Mouse (Mus musculus): ENCODE measurements around the gene Tom1. TPM values are rescaled to one million over a fixed set of nuclear protein-coding genes. Genes with fewer than 3 reads are reported as not detected.
A peak's percentile ranks its signal among the peaks of the same experiment; 100 is the strongest.

The Tom1 gene
- 10.3 and 11.6 TPM in 2 replicates for total RNA-seq (2017)

DNA sequence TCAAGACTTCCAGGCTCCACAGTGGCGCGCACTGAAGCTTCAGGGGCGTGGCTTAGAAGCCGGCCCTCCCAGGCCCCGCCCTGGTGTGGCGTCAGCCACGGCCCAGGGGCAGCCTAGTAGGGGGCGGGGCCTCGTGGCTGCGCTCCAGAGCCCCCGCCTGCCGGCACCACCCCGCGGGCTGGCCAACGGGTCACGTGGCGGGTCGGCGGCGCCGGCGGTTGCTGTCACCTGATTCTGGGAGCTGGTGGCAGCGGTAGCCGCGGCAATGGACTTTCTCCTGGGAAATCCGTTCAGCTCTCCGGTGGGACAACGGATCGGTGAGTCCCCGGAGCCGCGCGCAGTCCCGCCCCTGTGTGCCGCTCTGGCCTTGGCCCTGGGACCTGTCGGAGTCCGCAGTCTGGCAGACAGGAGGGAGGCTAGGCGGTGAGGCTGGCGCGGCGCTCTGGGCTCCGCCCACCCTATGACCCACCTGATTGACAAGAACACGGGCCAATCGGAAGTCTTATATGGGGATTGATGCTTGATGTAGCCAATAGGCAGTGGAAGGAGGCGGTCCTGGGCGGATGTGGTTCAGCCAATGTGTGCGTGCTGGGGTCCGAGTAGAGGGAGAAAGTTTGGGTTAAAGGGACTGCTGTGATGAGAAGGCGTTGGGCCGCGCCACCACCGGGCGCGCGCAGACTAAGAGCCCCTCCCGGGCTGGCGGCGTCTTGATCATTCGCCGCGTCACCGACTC, at the start of gene Tom1:
TSS of gene Tom1 (plus strand) at position 195 of the 733 bp plus-strand sequence.
- ATAC-seq (ENCODE audit: extremely low read depth, insufficient number of reproducible peaks, low FRiP score, poor library complexity, severe bottlenecking): peak; percentile 92

DNA sequence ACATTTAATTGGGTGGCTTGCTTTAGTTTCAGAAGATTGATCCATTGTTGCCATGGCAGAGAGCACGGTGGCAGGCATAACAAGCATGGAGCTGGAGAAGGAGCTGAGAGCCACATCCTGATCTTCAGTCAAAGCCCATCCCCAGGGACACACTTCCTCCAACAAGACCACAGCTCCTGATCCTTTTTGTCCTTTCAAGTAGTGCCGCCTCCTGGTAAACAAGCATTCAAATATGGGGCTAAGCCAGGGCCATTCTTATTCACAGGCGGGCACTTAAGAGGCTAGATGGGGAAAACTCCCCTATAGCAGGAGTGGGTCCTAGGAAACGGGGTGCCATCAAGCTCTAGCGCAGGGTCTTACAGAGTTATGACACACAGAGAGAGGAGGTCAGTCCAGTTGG, 46.1 kb upstream of the Tom1 start:
- no peak for ATAC-seq (ENCODE audit: extremely low read depth, insufficient number of reproducible peaks, low FRiP score, poor library complexity, severe bottlenecking)

DNA sequence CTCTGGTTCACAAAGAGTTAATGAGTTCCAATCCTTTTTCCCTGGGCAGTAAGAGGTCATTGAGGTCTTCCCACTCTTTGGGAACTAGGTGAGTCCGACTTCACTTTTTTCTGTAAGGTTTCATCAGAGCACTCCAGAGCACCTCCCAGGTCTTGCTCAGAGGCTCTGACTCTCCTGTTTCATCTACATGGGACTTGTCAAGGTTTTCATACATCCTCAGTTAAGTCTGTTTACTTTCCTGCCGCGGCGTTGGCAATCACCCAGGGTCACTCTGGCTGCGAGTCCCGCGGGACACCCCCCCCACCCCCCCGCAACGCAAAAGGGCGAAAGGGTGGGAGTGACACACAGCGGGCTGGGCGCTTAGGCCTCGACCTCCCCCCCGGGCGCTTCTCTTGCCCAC, 43.5 kb upstream of the Tom1 start:
- ATAC-seq (ENCODE audit: extremely low read depth, insufficient number of reproducible peaks, low FRiP score, poor library complexity, severe bottlenecking): no peak

- no peak for ATAC-seq (ENCODE audit: extremely low read depth, insufficient number of reproducible peaks, low FRiP score, poor library complexity, severe bottlenecking)
Observed at GRCm38 (mm10) chr8:74993081-74993474, 40.4 kb upstream of the Tom1 start, which contains the start of gene Hmgxb4. Hmgxb4 (plus strand) TSS chr8:74993356.

- ATAC-seq (ENCODE audit: extremely low read depth, insufficient number of reproducible peaks, low FRiP score, poor library complexity, severe bottlenecking): peak; percentile 98
Observed at GRCm38 (mm10) chr8:74993475-74994451, 39.7 kb upstream of the Tom1 start.

- ATAC-seq (ENCODE audit: extremely low read depth, insufficient number of reproducible peaks, low FRiP score, poor library complexity, severe bottlenecking): no peak
Observed at GRCm38 (mm10) chr8:74994540-74994939, 39.0 kb upstream of the Tom1 start.

- no peak for ATAC-seq (ENCODE audit: extremely low read depth, insufficient number of reproducible peaks, low FRiP score, poor library complexity, severe bottlenecking)
Observed at GRCm38 (mm10) chr8:75000431-75000830, 33.1 kb upstream of the Tom1 start.

- no peak for ATAC-seq (ENCODE audit: extremely low read depth, insufficient number of reproducible peaks, low FRiP score, poor library complexity, severe bottlenecking)
Observed at GRCm38 (mm10) chr8:75008826-75009225, 24.7 kb upstream of the Tom1 start.

- ATAC-seq (ENCODE audit: extremely low read depth, insufficient number of reproducible peaks, low FRiP score, poor library complexity, severe bottlenecking): no peak
Observed at GRCm38 (mm10) chr8:75013557-75013956, 19.9 kb upstream of the Tom1 start.

DNA sequence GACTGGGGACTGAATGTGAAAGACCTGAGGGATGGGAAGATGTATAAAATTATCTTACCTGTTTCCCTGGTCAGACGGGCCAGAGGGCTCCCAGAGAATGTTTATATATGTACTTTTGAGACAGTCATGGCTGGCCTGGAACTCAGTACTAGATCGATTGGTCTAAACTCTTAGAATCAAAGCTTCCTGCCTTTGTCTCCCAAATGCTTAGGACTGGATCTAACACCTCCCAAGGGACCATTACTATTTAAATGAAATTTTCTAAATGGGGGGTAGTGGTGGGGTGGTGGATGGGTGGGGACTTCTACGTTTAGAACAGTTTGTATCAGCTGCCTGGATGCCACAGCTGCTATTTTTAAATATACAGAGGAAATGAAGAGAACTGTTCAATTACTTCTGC, 19.5 kb upstream of the Tom1 start:
- no peak for ATAC-seq (ENCODE audit: extremely low read depth, insufficient number of reproducible peaks, low FRiP score, poor library complexity, severe bottlenecking)

- ATAC-seq (ENCODE audit: extremely low read depth, insufficient number of reproducible peaks, low FRiP score, poor library complexity, severe bottlenecking): 0 out of 2 replicates have a peak, but pooled peaks have one; percentile 3
Observed at GRCm38 (mm10) chr8:75015981-75016380, 17.5 kb upstream of the Tom1 start.

DNA sequence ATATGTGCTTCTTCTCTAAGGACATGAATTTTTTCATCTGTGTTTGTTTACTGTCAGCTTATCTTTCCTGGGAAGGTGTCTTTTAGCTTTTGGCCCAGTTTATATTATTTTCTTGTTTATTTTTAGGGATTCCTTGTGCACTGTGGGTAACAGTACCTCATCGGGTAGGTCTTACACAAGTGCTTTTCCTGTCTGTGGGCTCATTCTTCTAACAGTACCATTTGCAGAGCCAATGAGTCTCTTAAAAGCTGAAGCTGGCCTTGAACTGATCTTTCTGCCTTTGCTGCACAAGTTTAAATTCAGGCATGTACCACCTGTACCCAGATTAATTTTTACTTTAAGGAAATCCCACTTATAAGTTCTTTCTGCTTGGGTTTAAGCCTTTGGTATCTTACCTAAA, 17.1 kb upstream of the Tom1 start:
- no peak for ATAC-seq (ENCODE audit: extremely low read depth, insufficient number of reproducible peaks, low FRiP score, poor library complexity, severe bottlenecking)

GRCm38 (mm10) chr8:75018274-75018972, 15.1 kb upstream of the Tom1 start:
- no peak for ATAC-seq (ENCODE audit: extremely low read depth, insufficient number of reproducible peaks, low FRiP score, poor library complexity, severe bottlenecking)

- no peak for ATAC-seq (ENCODE audit: extremely low read depth, insufficient number of reproducible peaks, low FRiP score, poor library complexity, severe bottlenecking)
Observed at GRCm38 (mm10) chr8:75023660-75024316, 9.7 kb upstream of the Tom1 start.

DNA sequence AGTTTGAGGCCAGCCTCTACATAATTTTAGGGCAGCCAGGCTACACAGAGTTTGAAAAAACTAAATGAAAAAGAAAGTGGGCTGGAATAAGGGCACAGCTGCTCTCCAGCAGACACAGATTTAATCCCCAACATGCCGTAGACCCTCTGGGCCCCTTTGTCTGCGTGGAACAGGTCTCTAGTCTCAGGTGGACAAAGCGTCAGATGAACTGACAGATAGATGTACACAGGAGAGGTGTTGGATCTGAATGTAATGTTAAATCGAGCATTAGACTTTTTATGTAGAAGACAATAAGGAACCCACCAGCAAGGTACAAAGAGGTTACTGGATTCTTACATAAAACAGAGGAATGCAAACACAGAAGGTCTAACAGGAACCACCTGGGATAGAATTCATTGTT, 7.7 kb upstream of the Tom1 start:
- ATAC-seq (ENCODE audit: extremely low read depth, insufficient number of reproducible peaks, low FRiP score, poor library complexity, severe bottlenecking): no peak

GRCm38 (mm10) chr8:75030453-75031024, 3.0 kb upstream of the Tom1 start:
- ATAC-seq (ENCODE audit: extremely low read depth, insufficient number of reproducible peaks, low FRiP score, poor library complexity, severe bottlenecking): no peak

GRCm38 (mm10) chr8:75032961-75033360, 544 bp upstream of the Tom1 start:
- ATAC-seq (ENCODE audit: extremely low read depth, insufficient number of reproducible peaks, low FRiP score, poor library complexity, severe bottlenecking): no peak

DNA sequence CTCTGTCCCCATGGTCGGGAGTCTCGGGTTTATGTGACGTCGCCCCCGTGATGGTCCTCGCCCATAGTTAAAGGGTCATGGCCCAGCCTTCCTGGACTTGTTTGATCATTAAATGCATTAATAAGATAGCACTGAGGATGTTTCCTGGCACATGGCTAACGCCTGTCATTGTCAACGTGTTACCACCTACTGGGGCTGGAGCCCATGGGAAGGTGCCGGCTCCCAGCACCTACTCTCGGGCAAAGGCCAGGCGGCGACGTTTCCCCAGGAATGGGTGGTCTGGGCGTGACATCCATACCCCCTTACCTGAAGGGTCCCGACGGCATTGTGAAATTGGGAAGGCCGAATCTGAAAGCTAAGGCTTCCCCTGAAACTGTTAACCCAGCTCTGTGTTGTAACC, 780 bp downstream of the Tom1 start:
- ATAC-seq (ENCODE audit: extremely low read depth, insufficient number of reproducible peaks, low FRiP score, poor library complexity, severe bottlenecking): no peak
